Mouse (Mus musculus) adrenal gland, postnatal 4 days (tissue): Measurements from ENCODE around the gene Ttc38. TPM values are rescaled to one million over a fixed set of nuclear protein-coding genes. Genes with fewer than 3 reads are reported as not detected.
A peak's percentile ranks its signal among the peaks of the same experiment; 100 is the strongest.

ENCODE experiments used
- DNase-seq, 2 experiments: peaks; one replicate each; pipeline ENCODE4 v3.0.0; 2021 to 2022; ENCODE audit warnings: low spot score in 2 of 2, mixed read lengths in 2 of 2
- long read RNA-seq, 2 experiments: library from polyadenylated mRNA; stranded (forward); transcript quantifications; one replicate each; pipeline ENCODE4 v2.0.0; 2021
- total RNA-seq, 2 experiments: library from RNA; stranded (reverse); gene quantifications; 2 replicates each; pipeline ENCODE4 v1.2.3; 2021

Gene Ttc38
- total RNA-seq, result 10 to 100 TPM; 14.5 to 15.2 TPM
- long read RNA-seq, experiment 1, partial matches to known transcripts, result 0 of 9 reads
- long read RNA-seq, experiment 1, other reads (novel, unspliced or antisense), result 5 of 9 reads
- long read RNA-seq, experiment 2, transcript Ttc38-203 (14 exons, 3,749 nt), result major isoform, 10 of 18 reads
- long read RNA-seq, experiment 2, partial matches to known transcripts, result 7 of 18 reads
- long read RNA-seq, experiment 2, other reads (novel, unspliced or antisense), result 1 of 18 reads

- peak; percentile 58 to 72 for DNase-seq
These were observed at the start of gene Ttc38 for GRCm38 (mm10) chr15:85831954-85832590. Ttc38 (plus strand) TSS chr15:85832306.

GRCm38 (mm10) chr15:85783146-85783545 is 49.0 kb upstream of the Ttc38 start:
- no peak for DNase-seq

- DNase-seq, result no peak
These were observed 47.8 kb upstream of the Ttc38 start for GRCm38 (mm10) chr15:85784341-85784740.

GRCm38 (mm10) chr15:85786711-85787110 is 45.4 kb upstream of the Ttc38 start:
- no peak for DNase-seq

GRCm38 (mm10) chr15:85787482-85787881 is 44.6 kb upstream of the Ttc38 start:
- DNase-seq, result no peak

- DNase-seq, result no peak
These were observed 44.1 kb upstream of the Ttc38 start for GRCm38 (mm10) chr15:85788051-85788450.

- DNase-seq, result no peak
These were observed 43.5 kb upstream of the Ttc38 start for GRCm38 (mm10) chr15:85788633-85789032.

GRCm38 (mm10) chr15:85791449-85791848 is 40.7 kb upstream of the Ttc38 start:
- DNase-seq, result no peak

GRCm38 (mm10) chr15:85792819-85793218 is 39.3 kb upstream of the Ttc38 start:
- no peak for DNase-seq

GRCm38 (mm10) chr15:85795516-85795915 is 36.6 kb upstream of the Ttc38 start:
- no peak for DNase-seq

- DNase-seq, result no peak
These were observed 33.4 kb upstream of the Ttc38 start for GRCm38 (mm10) chr15:85798676-85799075.

GRCm38 (mm10) chr15:85802931-85803330 is 29.2 kb upstream of the Ttc38 start:
- DNase-seq, result no peak

GRCm38 (mm10) chr15:85806886-85807285 is 25.2 kb upstream of the Ttc38 start:
- DNase-seq, result no peak

GRCm38 (mm10) chr15:85807404-85807803 is 24.7 kb upstream of the Ttc38 start:
- no peak for DNase-seq

- no peak for DNase-seq
These were observed 24.1 kb upstream of the Ttc38 start for GRCm38 (mm10) chr15:85808031-85808430.

- DNase-seq, result no peak
These were observed 23.7 kb upstream of the Ttc38 start for GRCm38 (mm10) chr15:85808434-85808833.

- DNase-seq, result no peak
These were observed 23.0 kb upstream of the Ttc38 start for GRCm38 (mm10) chr15:85809091-85809490.

- no peak for DNase-seq
These were observed 21.7 kb upstream of the Ttc38 start for GRCm38 (mm10) chr15:85810462-85810805.

GRCm38 (mm10) chr15:85810806-85811521 is 21.1 kb upstream of the Ttc38 start:
- peak in 1 of 2 experiments; percentile 23 for DNase-seq

GRCm38 (mm10) chr15:85811535-85812277 is 20.4 kb upstream of the Ttc38 start, which contains the start of gene Cdpf1:
Cdpf1 (minus strand) TSS chr15:85811697.
- peak; percentile 98 for DNase-seq

GRCm38 (mm10) chr15:85813428-85813827 is 18.7 kb upstream of the Ttc38 start:
- DNase-seq, result no peak
